Mouse (Mus musculus) heart, embryonic 10.5 days (tissue): ENCODE results near the gene Gm5065. TPM values are rescaled to one million over a fixed set of nuclear protein-coding genes. Genes with fewer than 3 reads are reported as not detected.

ENCODE experiments used
- DNase-seq: peaks from one replicate; pipeline ENCODE4 v3.0.0-alpha.2; 2017; ENCODE audit warnings: low spot score
- H3K27ac ChIP-seq: fragments of 300-500 bp; sonication (generic); 2 replicates; pipeline ENCODE4 v1.5.1; 2016; ENCODE audit warnings: mild to moderate bottlenecking
- H3K27me3 ChIP-seq: fragments of 300-500 bp; sonication (generic); 2 replicates; pipeline ENCODE4 v1.6.1; 2016; ENCODE audit warnings: mild to moderate bottlenecking; ENCODE audit not compliant: poor library complexity, insufficient read depth, severe bottlenecking
- H3K36me3 ChIP-seq: fragments of 300-500 bp; sonication (generic); 2 replicates; pipeline ENCODE4 v1.6.1; 2016; ENCODE audit warnings: mild to moderate bottlenecking, moderate library complexity
- H3K4me1 ChIP-seq: fragments of 300-500 bp; sonication (generic); 2 replicates; pipeline ENCODE4 v1.6.1; 2016; ENCODE audit warnings: mild to moderate bottlenecking
- H3K4me3 ChIP-seq: fragments of 300-500 bp; sonication (generic); 2 replicates; pipeline ENCODE4 v1.5.1; 2016; ENCODE audit warnings: mild to moderate bottlenecking, moderate library complexity
- H3K9me3 ChIP-seq: fragments of 300-500 bp; sonication (generic); 2 replicates; pipeline ENCODE4 v1.6.1; 2016; ENCODE audit warnings: mild to moderate bottlenecking, moderate library complexity
- WGBS: fragments of 180-500 bp; shearing (Covaris S2); methylation state at CpG from one replicate; pipeline ENCODE4 v1.1.7; 2016; 5-methylcytosine and 5-hydroxymethylcytosine counted together
- polyA plus RNA-seq: library from polyadenylated mRNA; unstranded; fragments of >200 nt; fragmentation: Nextera tagmentation; extraction: Ambion mirVana; gene quantifications from 2 replicates; pipeline ENCODE4 v1.2.1, GENCODE M21; 2016

Gene Gm5065
- polyA plus RNA-seq: not detected in 2 replicates

GRCm38 (mm10) chr7:5350237-5350636 lies at the start of gene Gm5065:
Gene Gm5065, plus strand, starts transcription at chr7:5350537.
- no peaks in the 10 kb centered on the region for H3K27me3 ChIP-seq
- no peak within 1 kb of the TSS for H3K27ac ChIP-seq
- peaks cover 27% of the 10 kb centered on the region for H3K9me3 ChIP-seq
- H3K36me3 ChIP-seq: no peaks in the 10 kb centered on the region
- 77% methylated on average over 1 of the region's 1 CpGs for WGBS
- DNase-seq: no peak
- H3K4me3 ChIP-seq: no peak within 1 kb of the TSS
- no peaks in the 10 kb centered on the region for H3K4me1 ChIP-seq

- no peaks in the 10 kb centered on the region for H3K27me3 ChIP-seq
- DNase-seq: no peak
- 0 out of 2 replicates have a peak, but pooled peaks cover 9% of the 10 kb centered on the region for H3K9me3 ChIP-seq
- H3K36me3 ChIP-seq: no peaks in the 10 kb centered on the region
- H3K4me3 ChIP-seq: no peak overlapping the region
- no peak overlapping the region for H3K27ac ChIP-seq
- H3K4me1 ChIP-seq: no peaks in the 10 kb centered on the region
- WGBS: 61% methylated on average over 1 of the region's 1 CpGs
These were observed 22.8 kb upstream of the Gm5065 start for GRCm38 (mm10) chr7:5327511-5327910.

GRCm38 (mm10) chr7:5350935-5351334 lies 598 bp downstream of the Gm5065 start, which contains the start of gene Nlrp2:
Gene Nlrp2, minus strand, starts transcription at chr7:5351035.
- no peaks in the 10 kb centered on the region for H3K27me3 ChIP-seq
- DNase-seq: no peak
- no peaks in the 10 kb centered on the region for H3K4me1 ChIP-seq
- no peak within 1 kb of the TSS for H3K27ac ChIP-seq
- H3K36me3 ChIP-seq: no peaks in the 10 kb centered on the region
- no peak within 1 kb of the TSS for H3K4me3 ChIP-seq
- 65% methylated on average over 4 of the region's 4 CpGs for WGBS
- peaks cover 29% of the 10 kb centered on the region for H3K9me3 ChIP-seq

- Histone ChIP-seq H3K36me3 (no peaks in the 10 kb centered on the region), H3K9me3 (peaks cover 37% of the 10 kb centered on the region), H3K4me1 (no peaks in the 10 kb centered on the region), H3K4me3 (no peak overlapping the region), H3K27ac (no peak overlapping the region), H3K27me3 (no peaks in the 10 kb centered on the region)
- 93% methylated on average over 5 of the region's 5 CpGs for WGBS
- no peak for DNase-seq
These were observed 13.3 kb downstream of the Gm5065 start for GRCm38 (mm10) chr7:5363599-5363998.

GRCm38 (mm10) chr7:5366724-5367123 lies 16.4 kb downstream of the Gm5065 start:
- H3K4me3 ChIP-seq: no peak overlapping the region
- H3K27me3 ChIP-seq: no peaks in the 10 kb centered on the region
- H3K4me1 ChIP-seq: no peaks in the 10 kb centered on the region
- peaks cover 28% of the 10 kb centered on the region for H3K9me3 ChIP-seq
- 66% methylated on average over 2 of the region's 2 CpGs for WGBS
- H3K36me3 ChIP-seq: no peaks in the 10 kb centered on the region
- DNase-seq: no peak
- no peak overlapping the region for H3K27ac ChIP-seq

- Histone ChIP-seq H3K27me3 (no peaks in the 10 kb centered on the region), H3K4me3 (no peak overlapping the region), H3K9me3 (peaks cover 10% of the 10 kb centered on the region), H3K4me1 (no peaks in the 10 kb centered on the region), H3K36me3 (no peaks in the 10 kb centered on the region), H3K27ac (no peak overlapping the region)
- no peak for DNase-seq
- 35% methylated on average over 2 of the region's 2 CpGs for WGBS
These were observed 55.9 kb downstream of the Gm5065 start for GRCm38 (mm10) chr7:5406201-5406600.

Other genes with a start within 250 kb of the Gm5065 start
- not detected in 2 replicates for gene Rfpl4, start 233.6 kb upstream of the Gm5065 start, polyA plus RNA-seq
- gene Rasl2-9, start 224.6 kb upstream of the Gm5065 start, polyA plus RNA-seq: 0.88 and 1.9 TPM in 2 replicates
- gene Vmn1r55, start 200.9 kb upstream of the Gm5065 start, polyA plus RNA-seq: not detected in 2 replicates
- gene Vmn1r56, start 153.8 kb upstream of the Gm5065 start, polyA plus RNA-seq: not detected in 2 replicates
- gene Vmn1r57, start 132.0 kb upstream of the Gm5065 start, polyA plus RNA-seq: not detected in 2 replicates
- not detected in 2 replicates for gene Nlrp2, start 498 bp downstream of the Gm5065 start, polyA plus RNA-seq
- gene Vmn1r58, start 62.9 kb downstream of the Gm5065 start, polyA plus RNA-seq: not detected in 2 replicates
- not detected in 2 replicates for gene Vmn1r59, start 106.2 kb downstream of the Gm5065 start, polyA plus RNA-seq
- gene Vmn2r28, start 143.4 kb downstream of the Gm5065 start, polyA plus RNA-seq: not detected in 2 replicates
- gene Vmn1r60, start 196.8 kb downstream of the Gm5065 start, polyA plus RNA-seq: not detected in 2 replicates